Mouse (Mus musculus) embryonic facial prominence, embryonic 11.5 days (tissue): Measurements from ENCODE around the gene Rap1a. TPM values are rescaled to one million over a fixed set of nuclear protein-coding genes. Genes with fewer than 3 reads are reported as not detected.

Source experiments
- ATAC-seq: fragments of 200-750 bp; cut with Nextera tagmentation; replicated peaks from 2 replicates; pipeline ENCODE4 v1.8.0; 2017; ENCODE audit warnings: low read depth; ENCODE audit not compliant: insufficient number of reproducible peaks, low FRiP score, low TSS enrichment
- DNase-seq: peaks from one replicate; pipeline ENCODE4 v3.0.0-alpha.2; 2015; ENCODE audit warnings: low spot score
- H3K27ac ChIP-seq: fragments of 300-500 bp; sonication (generic); replicated peaks from 2 replicates; pipeline ENCODE4 v1.5.1; 2014; ENCODE audit warnings: mild to moderate bottlenecking, low read depth, low read length, control low read depth
- H3K27me3 ChIP-seq: fragments of 300-500 bp; sonication (generic); 2 replicates; pipeline ENCODE4 v1.6.1; 2014; ENCODE audit warnings: mild to moderate bottlenecking, low read length, moderate library complexity, mixed read lengths; ENCODE audit not compliant: control insufficient read depth, insufficient read depth
- H3K36me3 ChIP-seq: fragments of 300-500 bp; sonication (generic); replicated peaks from 2 replicates; pipeline ENCODE4 v1.6.1; 2014; ENCODE audit warnings: low read depth, mild to moderate bottlenecking, low read length, moderate library complexity, mixed read lengths; ENCODE audit not compliant: control insufficient read depth, insufficient read depth
- H3K4me1 ChIP-seq: fragments of 300-500 bp; sonication (generic); 2 replicates; pipeline ENCODE4 v1.6.1; 2014; ENCODE audit warnings: low read length, mixed read lengths; ENCODE audit not compliant: control insufficient read depth, insufficient read depth
- H3K4me2 ChIP-seq: fragments of 300-500 bp; sonication (generic); 2 replicates; pipeline ENCODE4 v1.6.1; 2014; ENCODE audit warnings: low read depth, mild to moderate bottlenecking, control low read depth, low read length, moderate library complexity
- H3K4me3 ChIP-seq: fragments of 300-500 bp; sonication (generic); 2 replicates; pipeline ENCODE4 v1.5.1; 2014; ENCODE audit warnings: low read depth, low read length, control low read depth
- H3K9ac ChIP-seq: fragments of 300-500 bp; sonication (generic); replicated peaks from 2 replicates; pipeline ENCODE4 v1.6.1; 2014; ENCODE audit warnings: mild to moderate bottlenecking, control low read depth, low read length
- H3K9me3 ChIP-seq: fragments of 300-500 bp; sonication (generic); replicated peaks from 2 replicates; pipeline ENCODE4 v1.6.1; 2016; ENCODE audit warnings: mild to moderate bottlenecking, low read length, inconsistent platforms, mixed read lengths; ENCODE audit not compliant: control insufficient read depth
- WGBS: fragments of 180-500 bp; shearing (Covaris S2); extraction: QIAGEN DNeasy Blood & Tissue Kit; methylation state at CpG from one replicate; pipeline ENCODE4 v1.1.7; 2014; 5-methylcytosine and 5-hydroxymethylcytosine counted together
- polyA plus RNA-seq: library from polyadenylated mRNA; unstranded; fragments of >200 nt; fragmentation: Nextera tagmentation; extraction: Ambion mirVana; gene quantifications from 2 replicates; pipeline ENCODE4 v1.2.1, GENCODE M21; 2014

Rap1a gene
- polyA plus RNA-seq, 1 experiment from 2014 or later = 88.7 TPM

DNA sequence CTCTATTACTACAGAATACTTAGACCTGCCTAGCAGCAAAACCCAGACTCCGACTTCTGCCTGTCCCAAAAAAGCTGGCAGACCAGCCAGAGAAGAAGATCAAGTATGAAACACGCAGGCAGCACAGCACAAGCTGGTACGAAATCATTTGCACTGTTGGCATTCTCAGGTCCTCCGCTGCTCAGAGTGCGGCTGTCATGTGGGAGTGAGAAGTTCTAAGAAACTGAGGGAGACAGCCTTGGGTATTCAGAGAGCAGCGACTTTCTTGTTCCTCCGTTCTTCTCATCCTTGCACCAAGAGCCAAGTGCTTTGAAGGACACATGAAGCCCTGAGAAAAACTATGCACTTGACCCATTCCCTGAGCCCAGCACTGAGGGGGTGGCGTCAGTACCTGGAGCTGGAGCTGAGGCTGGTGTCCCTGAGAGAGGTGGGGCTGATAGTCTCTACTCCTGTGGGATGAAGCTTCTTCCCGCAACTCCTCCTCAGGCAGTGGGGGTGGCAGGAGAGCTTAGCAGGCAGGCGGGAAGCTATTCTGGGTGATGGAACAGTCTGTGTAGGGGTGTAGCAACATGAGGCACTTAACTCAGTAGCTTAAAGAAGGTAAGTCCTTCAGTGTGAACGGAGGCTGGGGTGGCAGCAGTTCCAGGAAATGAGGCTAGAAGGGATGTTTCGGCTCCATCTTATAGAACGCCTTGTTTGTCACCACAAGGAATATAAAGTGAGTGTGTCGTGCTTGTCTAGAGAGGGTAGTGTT lies 107.6 kb downstream of the Rap1a start:
- peaks cover 3% of the 10 kb centered on the region for H3K4me1 ChIP-seq
- DNase-seq (no peak), ATAC-seq (no peak)
- H3K4me2 ChIP-seq = no peak overlapping the region
- no peaks in the 10 kb centered on the region for H3K27me3 ChIP-seq
- H3K9me3 ChIP-seq = no peaks in the 10 kb centered on the region
- H3K9ac ChIP-seq = no peak overlapping the region
- no peak overlapping the region for H3K27ac ChIP-seq
- WGBS = 75% methylated on average over 14 of the region's 14 CpGs
- no peaks in the 10 kb centered on the region for H3K36me3 ChIP-seq
- H3K4me3 ChIP-seq = no peak overlapping the region

DNA sequence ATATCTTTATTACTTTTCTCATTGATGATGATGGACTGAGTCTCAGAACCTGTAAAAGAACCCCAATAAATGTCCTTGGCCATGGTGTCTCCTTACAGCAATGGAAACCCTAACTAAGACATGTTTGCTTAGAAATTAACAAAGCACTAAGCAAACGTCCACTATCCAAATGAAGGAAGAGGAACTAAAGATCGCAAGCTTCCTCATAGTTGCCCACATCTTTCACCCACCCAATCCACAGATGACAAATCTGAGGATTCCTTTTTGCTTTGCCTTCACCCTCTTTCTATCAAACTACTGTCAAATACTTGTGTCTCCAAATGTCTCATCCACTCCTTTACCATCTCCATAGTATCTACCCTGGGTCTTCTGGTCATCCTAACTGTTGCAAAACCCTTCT lies 112.6 kb downstream of the Rap1a start:
- Histone ChIP-seq H3K9me3 (no peaks in the 10 kb centered on the region), H3K27ac (no peak overlapping the region), H3K9ac (no peak overlapping the region), H3K4me1 (no peaks in the 10 kb centered on the region), H3K4me3 (no peak overlapping the region), H3K4me2 (no peak overlapping the region), H3K36me3 (no peaks in the 10 kb centered on the region; the same call in 1 of the 2 replicates), H3K27me3 (no peaks in the 10 kb centered on the region)
- 88% methylated on average over 2 of the region's 2 CpGs for WGBS
- ATAC-seq = no peak
- DNase-seq = no peak

- ATAC-seq (peak; percentile 96), DNase-seq (peak; percentile 98)
- under 1% methylated on average over 70 of the region's 72 CpGs for WGBS
- H3K36me3 ChIP-seq = no peaks in the 10 kb centered on the region; the same call in 1 of the 2 replicates
- H3K4me3 ChIP-seq = peak within 1 kb of the TSS; percentile 92
- H3K27ac ChIP-seq = no peak within 1 kb of the TSS
- no peaks in the 10 kb centered on the region for H3K27me3 ChIP-seq
- H3K9ac ChIP-seq = peak within 1 kb of the TSS; percentile 93
- H3K9me3 ChIP-seq = no peaks in the 10 kb centered on the region
- peak within 1 kb of the TSS; percentile 59 for H3K4me2 ChIP-seq
- H3K4me1 ChIP-seq = no peaks in the 10 kb centered on the region
Measured at GRCm38 (mm10) chr3:105687324-105688060, 113.6 kb downstream of the Rap1a start, which contains the start of gene Ddx20. TSS of gene Ddx20 (minus strand) at chr3:105687574.

DNA sequence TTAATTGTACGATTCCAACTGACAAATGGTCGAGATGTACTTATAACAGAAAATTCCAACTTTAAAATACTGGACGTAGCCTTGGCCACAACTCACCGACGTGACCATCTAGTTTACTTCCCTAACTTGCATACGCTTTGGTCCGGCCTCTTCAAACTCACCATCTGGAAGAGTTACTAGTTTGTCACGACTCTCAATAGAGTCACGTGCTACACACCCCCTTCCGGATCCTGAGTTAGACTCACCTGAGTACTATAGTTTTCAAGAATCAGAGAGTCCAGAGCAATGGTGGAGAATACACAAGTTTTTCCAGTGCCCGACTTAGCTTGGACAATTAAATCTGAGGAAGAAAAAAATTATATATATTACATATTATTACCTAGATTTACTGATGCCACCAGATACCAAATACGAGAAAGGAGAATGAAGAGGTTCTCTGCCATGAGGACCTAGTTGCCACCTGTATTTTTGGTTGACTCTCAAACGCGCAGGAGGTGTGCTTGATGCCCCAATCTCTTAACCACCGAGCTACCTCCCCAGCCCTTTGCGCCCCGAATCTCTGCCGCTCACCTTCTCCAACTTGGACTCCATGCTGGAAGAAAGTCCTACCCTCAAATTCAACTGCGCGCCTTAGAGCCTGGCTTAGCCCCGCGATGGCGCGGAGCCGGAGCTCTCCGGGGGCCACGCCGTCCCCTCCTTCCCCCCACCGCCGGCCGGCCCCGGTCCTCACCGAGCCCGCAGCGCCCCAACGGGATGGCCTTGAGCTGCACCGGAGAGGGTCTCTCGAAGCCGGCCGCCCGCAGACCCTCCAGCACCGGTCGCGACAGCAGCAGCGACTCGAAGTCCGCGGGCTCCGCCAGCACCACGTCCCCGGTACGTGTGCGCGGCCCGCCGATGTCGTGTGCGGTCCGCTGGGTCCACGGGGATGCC lies 114.5 kb downstream of the Rap1a start:
- no peaks in the 10 kb centered on the region for H3K27me3 ChIP-seq
- peak; percentile 72; the same call in 1 of the 2 replicates for ATAC-seq
- no peaks in the 10 kb centered on the region for H3K9me3 ChIP-seq
- H3K4me2 ChIP-seq = peak overlapping the region; percentile 59
- H3K9ac ChIP-seq = peak overlapping the region; percentile 93
- peak overlapping the region; percentile 92 for H3K4me3 ChIP-seq
- 9% methylated on average over 54 of the region's 60 CpGs for WGBS
- H3K4me1 ChIP-seq = no peaks in the 10 kb centered on the region
- peak; percentile 54 for DNase-seq
- H3K36me3 ChIP-seq = no peaks in the 10 kb centered on the region; the same call in 1 of the 2 replicates
- H3K27ac ChIP-seq = no peak overlapping the region

DNA sequence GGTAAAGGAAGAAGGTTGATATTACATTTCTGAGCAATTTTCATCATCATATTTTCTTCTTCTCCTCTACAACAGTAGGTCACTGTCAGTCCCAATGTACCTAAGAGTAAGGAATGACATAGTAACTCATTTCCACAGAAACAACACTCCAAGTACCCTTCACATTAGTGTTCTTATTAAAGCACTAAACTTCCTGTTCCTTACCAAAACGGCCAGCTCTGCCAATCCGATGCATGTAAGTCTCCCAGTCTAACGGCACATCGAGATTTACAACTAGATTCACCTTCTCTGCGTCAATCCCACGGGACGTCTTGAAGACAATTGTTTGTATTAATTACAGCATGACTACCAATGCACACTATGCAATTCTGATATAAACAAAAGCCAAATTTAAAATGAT lies 120.8 kb downstream of the Rap1a start:
- Histone ChIP-seq H3K27me3 (no peaks in the 10 kb centered on the region), H3K27ac (no peak overlapping the region), H3K9me3 (no peaks in the 10 kb centered on the region), H3K36me3 (peaks cover 3% of the 10 kb centered on the region; the same call in 1 of the 2 replicates), H3K4me2 (no peak overlapping the region), H3K9ac (no peak overlapping the region), H3K4me3 (no peak overlapping the region), H3K4me1 (no peaks in the 10 kb centered on the region)
- ATAC-seq (no peak), DNase-seq (no peak)
- 90% methylated on average over 7 of the region's 7 CpGs for WGBS

Other genes with a start within 250 kb of the Rap1a start
- 49.5 and 56.8 TPM in 2 replicates for gene Ddx20, start 113.8 kb downstream of the Rap1a start, polyA plus RNA-seq
- gene Inka2, start 96.7 kb downstream of the Rap1a start, polyA plus RNA-seq = 0.80 and 1.3 TPM in 2 replicates
- gene Adora3, start 69.5 kb upstream of the Rap1a start, polyA plus RNA-seq = not detected in 2 replicates
- gene Tmigd3, start 69.6 kb upstream of the Rap1a start, polyA plus RNA-seq = 0.26 TPM in 1 of 2 replicates, not detected in the other
- 0.39 and 0.49 TPM in 2 replicates for gene I830077J02Rik, start 131.3 kb upstream of the Rap1a start, polyA plus RNA-seq
- 117 and 127 TPM in 2 replicates for gene Wdr77, start 158.0 kb upstream of the Rap1a start, polyA plus RNA-seq
- 561 and 575 TPM in 2 replicates for gene Atp5f1, start 158.8 kb upstream of the Rap1a start, polyA plus RNA-seq
- gene Ovgp1, start 172.4 kb upstream of the Rap1a start, polyA plus RNA-seq = 1.9 and 2.1 TPM in 2 replicates
- gene Pifo, start 213.3 kb upstream of the Rap1a start, polyA plus RNA-seq = not detected in 2 replicates
- gene Chil5, start 231.5 kb upstream of the Rap1a start, polyA plus RNA-seq = 0.29 TPM in 1 of 2 replicates, not detected in the other